Mouse (Mus musculus) heart, adult 9 months (tissue): ENCODE data around the gene Ccr2.
"Not testable (repeated sequence)": the region's sequence is repeated elsewhere in the genome, so short reads cannot be mapped to it uniquely, and the experiment has no call there.

Source experiments
- DNase-seq, 2 experiments: peaks; one replicate each; pipeline ENCODE4 v3.0.0; 2022; ENCODE audit warnings: low spot score in 2 of 2

Gene Ccr2

GRCm38 (mm10) chr9:124118489-124118888 lies 16.7 kb downstream of the Ccr2 start:
- DNase-seq = peak in 1 of 2 experiments; percentile 7

DNA sequence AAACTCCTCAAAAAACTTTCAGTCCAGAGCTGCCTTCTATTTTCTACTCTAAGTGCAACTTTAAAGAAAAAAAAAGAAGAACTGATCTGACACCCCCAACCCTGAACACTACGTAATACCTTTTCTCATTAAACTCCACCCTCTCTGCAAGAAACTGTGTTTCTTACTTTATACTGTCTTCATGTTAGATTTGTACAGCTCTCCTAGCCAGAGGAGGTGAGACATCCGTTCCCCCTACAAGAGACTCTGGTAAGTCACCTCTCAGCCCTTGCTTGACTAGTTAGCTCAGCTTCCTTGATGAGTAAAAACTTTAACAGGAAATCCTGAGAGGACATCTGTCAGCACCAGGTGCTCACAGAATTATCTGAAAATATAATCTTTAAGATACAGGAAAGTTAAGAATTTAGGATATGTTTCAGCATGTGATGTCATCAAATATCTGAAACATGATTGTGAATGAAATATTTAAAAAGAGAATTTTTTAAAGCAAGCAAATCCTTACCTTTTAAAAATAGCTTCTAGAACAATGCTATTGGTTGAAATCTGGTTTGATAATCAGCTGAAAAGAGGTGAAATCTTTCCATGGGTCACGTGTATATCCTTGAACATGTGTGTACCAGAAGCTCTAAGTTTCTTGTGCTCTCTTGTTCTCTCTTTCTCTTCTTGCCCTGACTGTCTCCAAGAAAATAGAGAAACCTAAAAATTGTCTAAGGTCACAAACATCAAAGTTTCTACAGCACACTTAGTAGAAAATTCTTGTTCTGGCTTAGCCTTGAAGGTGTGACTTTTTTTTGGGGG lies 19.8 kb downstream of the Ccr2 start, which contains the start of gene Ccr5:
Gene Ccr5 (plus strand): TSS at position 157 of the 798 bp plus-strand sequence.
- DNase-seq = no peak

GRCm38 (mm10) chr9:124125576-124125975 lies 23.8 kb downstream of the Ccr2 start:
- DNase-seq = peak in 1 of 2 experiments; percentile 42

- peak; percentile 30 to 41 for DNase-seq
These were observed 24.6 kb downstream of the Ccr2 start for GRCm38 (mm10) chr9:124126373-124126772.

- no peak for DNase-seq
These were observed 25.7 kb downstream of the Ccr2 start for GRCm38 (mm10) chr9:124127412-124127811.

DNA sequence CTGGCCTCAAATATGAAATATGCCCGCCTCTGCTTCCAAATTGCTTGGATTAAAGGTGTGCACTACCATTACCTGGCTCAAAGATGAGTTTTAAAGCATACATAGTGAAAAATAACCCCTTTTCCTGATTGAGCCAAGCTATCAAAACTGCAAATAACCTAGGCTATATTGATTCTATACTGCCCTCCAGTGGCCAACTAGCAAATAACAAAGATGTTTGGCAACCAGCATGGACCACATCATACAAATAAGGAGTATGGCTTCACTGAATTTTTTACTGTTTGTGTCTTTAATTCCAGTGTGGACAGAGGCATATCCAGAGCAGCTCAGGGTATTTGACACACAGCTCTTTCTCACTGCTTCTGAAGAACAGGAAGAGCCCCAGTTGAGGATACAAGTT lies 26.6 kb downstream of the Ccr2 start:
- peak; percentile 24 to 58 for DNase-seq

GRCm38 (mm10) chr9:124132899-124133298 lies 31.1 kb downstream of the Ccr2 start:
- not testable (repeated sequence) for DNase-seq

DNA sequence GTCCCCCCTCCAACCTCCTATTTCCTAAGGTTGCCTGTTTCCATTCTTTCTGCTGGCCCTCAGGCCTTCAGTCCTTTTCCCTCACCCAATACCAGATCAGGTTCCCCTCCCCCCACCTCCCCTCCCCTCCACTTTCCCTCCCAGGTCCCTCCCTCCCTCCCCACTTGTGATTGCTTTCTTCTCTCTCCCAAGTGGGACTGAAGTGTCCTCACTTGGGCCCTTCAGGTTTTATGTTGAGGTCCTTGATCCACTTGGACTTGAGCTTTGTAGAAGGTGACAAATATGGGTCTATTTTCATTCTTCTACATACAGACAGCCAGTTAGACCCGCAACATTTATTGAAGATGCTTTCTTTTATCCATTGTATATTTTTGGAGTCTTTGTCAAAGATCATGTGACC lies 33.2 kb downstream of the Ccr2 start:
- not testable (repeated sequence) for DNase-seq

GRCm38 (mm10) chr9:124137619-124138018 lies 35.9 kb downstream of the Ccr2 start:
- no peak for DNase-seq

GRCm38 (mm10) chr9:124138055-124138775 lies 36.5 kb downstream of the Ccr2 start:
- no peak for DNase-seq

GRCm38 (mm10) chr9:124143678-124144077 lies 41.9 kb downstream of the Ccr2 start:
- peak in 1 of 2 experiments; percentile 20 for DNase-seq

DNA sequence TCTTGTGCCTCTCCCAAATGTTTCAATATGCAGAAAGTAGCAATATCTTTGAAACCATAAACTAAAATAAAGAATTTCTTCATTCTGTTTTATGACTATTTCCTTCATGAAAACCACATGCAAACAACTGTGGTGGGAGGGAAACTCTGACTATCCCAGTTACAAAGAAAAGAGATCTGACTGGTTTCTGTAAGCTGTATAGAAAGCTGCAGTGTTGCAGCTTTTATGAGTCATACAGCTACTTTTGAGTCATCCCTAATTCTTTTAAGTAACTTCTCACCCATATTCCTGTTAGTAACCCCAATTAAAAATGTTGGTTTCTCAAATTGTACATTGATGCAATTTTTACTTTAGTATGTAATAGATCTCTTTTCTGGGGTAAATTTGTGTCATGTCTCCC lies 44.6 kb downstream of the Ccr2 start:
- DNase-seq = no peak
